Mouse (Mus musculus): ENCODE results near the gene Treh. TPM values are rescaled to one million over a fixed set of nuclear protein-coding genes. Genes with fewer than 3 reads are reported as not detected.
A peak's percentile ranks its signal among the peaks of the same experiment; 100 is the strongest.

The Treh gene
- polyA plus RNA-seq, 1 experiment from 2014 or later = not detected

- Histone ChIP-seq H3K9ac (no peak overlapping the region), H3K36me3 (ENCODE audit: insufficient read depth) (no peaks in the 10 kb centered on the region), H3K9me3 (ENCODE audit: low read depth, low read length) (no peaks in the 10 kb centered on the region), H3K4me2 (no peak overlapping the region), H3K27ac (ENCODE audit: low read depth) (no peak overlapping the region), H3K4me1 (ENCODE audit: insufficient read depth) (no peaks in the 10 kb centered on the region), H3K4me3 (ENCODE audit: low read depth, low read length) (no peak overlapping the region), H3K27me3 (ENCODE audit: insufficient read depth, low read length) (no peaks in the 10 kb centered on the region)
- DNase-seq = no peak
- WGBS = 91% methylated on average over 2 of the region's 2 CpGs
- TF ChIP-seq CTCF (IDR thresholded peaks at IDR 0.05; ENCODE audit: low read depth) = peak; percentile 41
- ATAC-seq (ENCODE audit: insufficient read depth) = no peak
These were observed 5.3 kb downstream of the Treh start for GRCm38 (mm10) chr9:44678288-44678871.

- Histone ChIP-seq H3K36me3 (ENCODE audit: insufficient read depth) (no peaks in the 10 kb centered on the region), H3K4me1 (ENCODE audit: insufficient read depth) (no peaks in the 10 kb centered on the region), H3K9me3 (ENCODE audit: low read depth, low read length) (no peaks in the 10 kb centered on the region), H3K9ac (no peak overlapping the region), H3K27ac (ENCODE audit: low read depth) (no peak overlapping the region), H3K4me2 (no peak overlapping the region), H3K4me3 (ENCODE audit: low read depth, low read length) (no peak overlapping the region), H3K27me3 (ENCODE audit: insufficient read depth, low read length) (no peaks in the 10 kb centered on the region)
- 72% methylated on average over 5 of the region's 5 CpGs for WGBS
- no peak for ATAC-seq (ENCODE audit: insufficient read depth)
- DNase-seq = no peak
- TF ChIP-seq CTCF (IDR thresholded peaks at IDR 0.05; ENCODE audit: low read depth) = no peak
These were observed 6.5 kb downstream of the Treh start for GRCm38 (mm10) chr9:44679565-44679964.

GRCm38 (mm10) chr9:44683046-44683445 is 10.0 kb downstream of the Treh start:
- no peak for ATAC-seq (ENCODE audit: insufficient read depth)
- 79% methylated on average over 8 of the region's 8 CpGs for WGBS

GRCm38 (mm10) chr9:44685346-44686330 is 12.6 kb downstream of the Treh start:
- H3K4me1 ChIP-seq (ENCODE audit: insufficient read depth) = no peaks in the 10 kb centered on the region
- TF ChIP-seq CTCF (IDR thresholded peaks at IDR 0.05; ENCODE audit: low read depth) = peak; percentile 99
- ATAC-seq (ENCODE audit: insufficient read depth) = peak; percentile 76
- no peaks in the 10 kb centered on the region for H3K27me3 ChIP-seq (ENCODE audit: insufficient read depth, low read length)
- no peak overlapping the region for H3K4me3 ChIP-seq (ENCODE audit: low read depth, low read length)
- no peak overlapping the region for H3K27ac ChIP-seq (ENCODE audit: low read depth)
- 38% methylated on average over 14 of the region's 14 CpGs for WGBS
- H3K9me3 ChIP-seq (ENCODE audit: low read depth, low read length) = no peaks in the 10 kb centered on the region
- H3K9ac ChIP-seq = no peak overlapping the region
- peaks cover 39% of the 10 kb centered on the region for H3K36me3 ChIP-seq (ENCODE audit: insufficient read depth)
- DNase-seq = peak; percentile 90
- no peak overlapping the region for H3K4me2 ChIP-seq

More at GRCm38 (mm10) chr9:44683046-44683445, 10.0 kb downstream of the Treh start:
- Histone ChIP-seq H3K9me3 (ENCODE audit: low read depth, low read length) (no peaks in the 10 kb centered on the region), H3K4me3 (ENCODE audit: low read depth, low read length) (no peak overlapping the region), H3K9ac (no peak overlapping the region), H3K27me3 (ENCODE audit: insufficient read depth, low read length) (no peaks in the 10 kb centered on the region), H3K27ac (ENCODE audit: low read depth) (no peak overlapping the region), H3K4me2 (no peak overlapping the region), H3K36me3 (ENCODE audit: insufficient read depth) (peaks cover 23% of the 10 kb centered on the region), H3K4me1 (ENCODE audit: insufficient read depth) (no peaks in the 10 kb centered on the region)
- TF ChIP-seq CTCF (IDR thresholded peaks at IDR 0.05; ENCODE audit: low read depth) = no peak
- no peak for DNase-seq

GRCm38 (mm10) chr9:44686638-44687037 is 13.6 kb downstream of the Treh start:
- H3K9ac ChIP-seq = no peak overlapping the region
- TF ChIP-seq CTCF (IDR thresholded peaks at IDR 0.05; ENCODE audit: low read depth) = no peak

GRCm38 (mm10) chr9:44688013-44688412 is 15.0 kb downstream of the Treh start:
- Histone ChIP-seq H3K4me2 (no peak overlapping the region), H3K9me3 (ENCODE audit: low read depth, low read length) (no peaks in the 10 kb centered on the region), H3K27me3 (ENCODE audit: insufficient read depth, low read length) (no peaks in the 10 kb centered on the region), H3K36me3 (ENCODE audit: insufficient read depth) (peaks cover 56% of the 10 kb centered on the region), H3K27ac (ENCODE audit: low read depth) (no peak overlapping the region), H3K4me1 (ENCODE audit: insufficient read depth) (no peaks in the 10 kb centered on the region), H3K4me3 (ENCODE audit: low read depth, low read length) (no peak overlapping the region), H3K9ac (no peak overlapping the region)
- TF ChIP-seq CTCF (IDR thresholded peaks at IDR 0.05; ENCODE audit: low read depth) = no peak
- 66% methylated on average over 9 of the region's 9 CpGs for WGBS
- ATAC-seq (ENCODE audit: insufficient read depth) (no peak), DNase-seq (no peak)

More at GRCm38 (mm10) chr9:44686638-44687037, 13.6 kb downstream of the Treh start:
- no peak overlapping the region for H3K4me2 ChIP-seq
- no peaks in the 10 kb centered on the region for H3K4me1 ChIP-seq (ENCODE audit: insufficient read depth)
- peak; percentile 5 for DNase-seq
- no peaks in the 10 kb centered on the region for H3K9me3 ChIP-seq (ENCODE audit: low read depth, low read length)
- H3K36me3 ChIP-seq (ENCODE audit: insufficient read depth) = peaks cover 45% of the 10 kb centered on the region
- ATAC-seq (ENCODE audit: insufficient read depth) = no peak
- no peaks in the 10 kb centered on the region for H3K27me3 ChIP-seq (ENCODE audit: insufficient read depth, low read length)
- WGBS = 61% methylated on average over 5 of the region's 5 CpGs
- no peak overlapping the region for H3K4me3 ChIP-seq (ENCODE audit: low read depth, low read length)
- no peak overlapping the region for H3K27ac ChIP-seq (ENCODE audit: low read depth)

GRCm38 (mm10) chr9:44690641-44691040 is 17.6 kb downstream of the Treh start:
- TF ChIP-seq CTCF (IDR thresholded peaks at IDR 0.05; ENCODE audit: low read depth) = no peak
- DNase-seq (peak; percentile 60), ATAC-seq (ENCODE audit: insufficient read depth) (0 out of 2 replicates have a peak, but pooled peaks have one; percentile 35)
- Histone ChIP-seq H3K4me2 (no peak overlapping the region), H3K9me3 (ENCODE audit: low read depth, low read length) (no peaks in the 10 kb centered on the region), H3K27me3 (ENCODE audit: insufficient read depth, low read length) (no peaks in the 10 kb centered on the region), H3K4me1 (ENCODE audit: insufficient read depth) (no peaks in the 10 kb centered on the region), H3K9ac (no peak overlapping the region), H3K36me3 (ENCODE audit: insufficient read depth) (peaks cover 79% of the 10 kb centered on the region), H3K27ac (ENCODE audit: low read depth) (no peak overlapping the region), H3K4me3 (ENCODE audit: low read depth, low read length) (no peak overlapping the region)
- WGBS = 33% methylated on average over 7 of the region's 7 CpGs

Measured in lung, embryonic 14.5 days (tissue).